Mouse (Mus musculus) erythroblast, embryonic 14.5 days (primary cell): ENCODE measurements at regions not wholly inside any gene's neighbourhood (a gene's known extent, or its start where the extent isn't known, plus 50 kb on each side); places are given as distances from the start of the nearest gene placed in this dataset.
"Not testable (repeated sequence)": the region's sequence is repeated elsewhere in the genome, so short reads cannot be mapped to it uniquely, and the experiment has no call there.

Experiments
- GATA1 ChIP-seq: IDR thresholded peaks from 2 replicates; pipeline ENCODE4 v1.6.1; 2012; ENCODE audit warnings: low read length, inconsistent platforms, mixed read lengths
- TAL1 ChIP-seq: IDR thresholded peaks from 3 replicates; pipeline ENCODE4 v1.6.1; 2012; ENCODE audit warnings: low read length, inconsistent platforms, mixed read lengths

DNA sequence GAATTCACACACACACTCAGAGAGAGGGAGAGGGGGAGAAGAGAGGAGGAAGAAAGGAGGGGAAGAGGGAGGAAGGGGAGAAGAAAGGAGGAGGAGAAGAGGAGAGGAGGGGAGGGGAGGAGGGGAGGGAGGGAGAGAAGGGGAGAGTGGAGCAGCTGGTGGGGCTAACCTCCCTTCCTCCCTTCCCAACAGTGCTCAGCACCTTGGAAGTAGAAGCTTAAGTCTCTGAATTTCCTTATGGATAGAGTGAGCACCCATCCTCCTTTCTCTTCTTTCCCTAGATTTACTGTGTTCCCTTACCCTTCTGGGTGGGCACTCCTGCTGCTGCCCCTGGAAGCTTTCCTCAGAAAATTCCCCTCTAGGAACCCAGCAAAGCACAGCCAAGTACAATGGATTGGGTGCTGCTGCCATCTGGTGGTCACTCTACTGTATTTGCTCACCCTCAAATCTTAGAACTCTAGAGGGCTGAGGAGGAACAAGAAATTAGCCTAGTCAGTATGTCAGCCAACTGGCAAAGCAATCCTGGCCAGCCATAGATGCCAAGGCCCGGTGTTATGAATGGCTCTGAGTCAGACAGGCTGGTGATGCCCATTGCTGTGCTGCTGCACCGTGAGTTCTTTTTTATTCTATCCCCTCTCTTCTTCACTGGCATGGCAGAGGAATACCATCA is 119.9 kb downstream of the Zxdb start:
- TF ChIP-seq GATA1, TAL1: not testable (repeated sequence)
